Mouse (Mus musculus): ENCODE data around the gene Ostn.
A peak's percentile ranks its signal among the peaks of the same experiment; 100 is the strongest.
"Not testable (repeated sequence)": the region's sequence is repeated elsewhere in the genome, so short reads cannot be mapped to it uniquely, and the experiment has no call there.

Ostn gene

GRCm38 (mm10) chr16:27307189-27307588, at the start of gene Ostn:
Gene Ostn, plus strand, starts transcription at chr16:27307489.
- not testable (repeated sequence) for DNase-seq

- no peak for DNase-seq
These were observed 38.5 kb upstream of the Ostn start for GRCm38 (mm10) chr16:27268748-27269147.

DNA sequence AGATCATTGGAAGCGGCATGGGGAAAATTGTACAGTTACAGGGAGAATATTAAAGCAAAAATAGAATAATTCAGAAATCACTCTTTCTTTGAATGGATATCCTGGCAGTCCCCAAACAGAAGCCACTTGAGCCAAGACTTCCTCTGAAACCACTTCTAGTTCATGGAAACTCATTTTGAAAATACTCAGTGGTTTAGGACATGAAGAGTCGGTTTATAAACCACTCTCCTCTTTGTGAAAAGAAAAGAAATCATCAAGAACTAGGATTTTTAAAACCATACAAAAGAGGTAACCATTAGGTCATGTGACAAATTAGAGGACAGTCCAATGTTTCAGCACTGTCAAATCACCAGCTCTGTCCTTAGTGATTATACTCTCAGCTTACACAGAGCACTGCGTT, 19.9 kb upstream of the Ostn start:
- DNase-seq, result no peak

- DNase-seq, result no peak
These were observed 10.8 kb upstream of the Ostn start for GRCm38 (mm10) chr16:27296508-27296907.

- no peak for DNase-seq
These were observed 10.4 kb upstream of the Ostn start for GRCm38 (mm10) chr16:27296929-27297328.

DNA sequence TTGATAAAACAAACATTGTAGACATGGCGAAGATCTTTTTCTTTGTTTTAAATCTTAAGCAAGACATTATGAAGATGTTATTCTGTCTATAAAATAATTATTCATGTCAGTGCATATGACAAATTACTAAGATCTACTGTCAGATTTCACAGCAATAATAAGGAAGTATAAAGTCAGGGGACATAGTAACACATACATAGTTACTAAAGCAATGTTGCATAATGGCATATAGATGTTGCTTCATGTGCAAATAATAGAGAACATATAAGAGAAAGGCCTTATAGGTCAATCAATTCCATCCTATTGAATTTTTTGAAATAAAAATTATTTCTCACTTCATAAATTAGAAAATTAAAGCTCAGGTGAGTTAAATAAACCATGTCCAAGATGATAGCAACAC, 11.8 kb downstream of the Ostn start:
- DNase-seq, result no peak

GRCm38 (mm10) chr16:27322047-27322446, 14.8 kb downstream of the Ostn start:
- DNase-seq, result no peak

- peak; percentile 5 to 11 for DNase-seq
These were observed 19.2 kb downstream of the Ostn start for GRCm38 (mm10) chr16:27326463-27326862.

- DNase-seq, result no peak
These were observed 40.2 kb downstream of the Ostn start for GRCm38 (mm10) chr16:27347521-27347920.

DNA sequence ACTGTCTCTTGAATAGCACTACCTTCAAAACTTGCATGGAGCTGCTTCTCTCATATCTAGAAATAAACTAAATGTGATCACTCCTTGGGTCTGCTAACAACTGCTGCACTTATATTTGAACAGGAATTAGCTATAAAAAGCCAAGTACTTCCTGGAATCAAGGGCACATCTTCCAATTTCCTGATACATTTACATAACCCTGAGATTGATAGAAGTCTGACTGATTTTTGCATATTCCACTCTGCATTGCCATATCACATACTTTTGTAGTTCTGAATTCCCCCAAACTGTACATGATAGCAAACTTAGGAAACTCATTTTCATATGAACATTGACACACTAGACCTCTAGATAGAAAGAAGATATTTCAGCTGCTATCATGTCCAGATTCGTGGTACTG, 41.1 kb downstream of the Ostn start:
- no peak for DNase-seq

GRCm38 (mm10) chr16:27349235-27349634, 41.9 kb downstream of the Ostn start:
- DNase-seq, result peak; percentile 33 to 42

- DNase-seq, result no peak
These were observed 42.7 kb downstream of the Ostn start for GRCm38 (mm10) chr16:27349878-27350532.

- peak; percentile 24 to 30 for DNase-seq
These were observed 47.2 kb downstream of the Ostn start for GRCm38 (mm10) chr16:27354464-27354863.

DNA sequence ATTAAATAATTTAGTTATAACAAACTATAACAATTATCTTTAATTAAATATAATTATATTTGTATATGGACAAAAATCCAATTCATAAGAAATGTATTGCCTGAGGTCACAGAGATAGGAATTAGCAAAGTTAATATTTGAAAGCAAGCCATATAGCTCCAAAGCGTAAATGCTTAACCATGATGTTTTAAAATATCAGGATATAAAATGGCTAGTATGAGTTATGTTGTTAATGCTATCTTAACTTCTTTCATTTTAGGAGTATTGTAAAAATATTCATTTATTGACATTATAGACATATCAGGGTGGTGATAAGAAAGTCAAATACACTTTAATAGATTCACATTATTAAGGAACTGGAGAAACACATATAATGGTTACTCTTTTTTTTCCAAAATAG, 52.8 kb downstream of the Ostn start:
- no peak for DNase-seq

GRCm38 (mm10) chr16:27370191-27370590, 62.9 kb downstream of the Ostn start, which contains the start of gene Uts2b:
Gene Uts2b, minus strand, starts transcription at chr16:27370239.
- DNase-seq, result no peak

DNA sequence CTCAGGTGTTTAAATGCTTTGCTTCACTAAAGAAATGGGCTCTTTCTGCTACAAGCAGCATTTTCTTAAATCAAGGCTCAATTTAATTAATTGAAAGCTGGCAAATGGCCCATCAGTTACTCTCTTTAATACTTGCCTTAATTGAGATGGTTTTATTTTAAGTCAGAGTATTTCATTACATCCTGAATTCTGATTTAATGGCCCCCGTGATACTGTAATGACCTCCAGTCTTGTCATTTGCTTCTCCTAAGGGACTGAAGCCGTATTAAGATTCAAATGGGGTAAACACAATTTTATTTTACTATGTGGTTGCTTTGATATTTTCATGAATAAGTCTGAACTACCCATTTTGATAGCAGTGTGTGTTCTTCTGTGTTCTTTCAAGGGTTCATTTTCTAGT, 63.4 kb downstream of the Ostn start:
- DNase-seq, result no peak

- no peak for DNase-seq
These were observed 66.8 kb downstream of the Ostn start for GRCm38 (mm10) chr16:27374139-27374538.

DNA sequence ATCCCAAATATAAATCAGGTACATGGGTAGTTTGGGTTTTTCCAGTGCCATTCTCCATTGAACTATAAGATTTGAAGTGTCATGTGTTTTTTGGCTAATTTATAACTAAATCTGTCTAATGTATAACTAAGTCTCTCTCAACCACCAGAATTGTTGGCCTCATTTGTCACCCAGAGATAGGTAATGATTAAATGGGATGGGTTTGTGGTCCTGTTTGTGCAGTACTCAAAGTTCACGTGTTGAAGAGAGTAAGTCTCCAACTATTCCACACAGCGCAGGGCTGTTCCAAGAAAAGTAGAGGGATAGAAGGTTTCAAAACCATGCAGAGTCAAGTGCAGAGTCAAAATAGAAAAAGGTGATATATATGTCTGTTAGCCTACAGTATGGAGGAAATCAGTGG, 68.0 kb downstream of the Ostn start:
- no peak for DNase-seq

- no peak for DNase-seq
These were observed 69.3 kb downstream of the Ostn start for GRCm38 (mm10) chr16:27376556-27376955.

GRCm38 (mm10) chr16:27382217-27382616, 74.9 kb downstream of the Ostn start:
- DNase-seq, result no peak

DNA sequence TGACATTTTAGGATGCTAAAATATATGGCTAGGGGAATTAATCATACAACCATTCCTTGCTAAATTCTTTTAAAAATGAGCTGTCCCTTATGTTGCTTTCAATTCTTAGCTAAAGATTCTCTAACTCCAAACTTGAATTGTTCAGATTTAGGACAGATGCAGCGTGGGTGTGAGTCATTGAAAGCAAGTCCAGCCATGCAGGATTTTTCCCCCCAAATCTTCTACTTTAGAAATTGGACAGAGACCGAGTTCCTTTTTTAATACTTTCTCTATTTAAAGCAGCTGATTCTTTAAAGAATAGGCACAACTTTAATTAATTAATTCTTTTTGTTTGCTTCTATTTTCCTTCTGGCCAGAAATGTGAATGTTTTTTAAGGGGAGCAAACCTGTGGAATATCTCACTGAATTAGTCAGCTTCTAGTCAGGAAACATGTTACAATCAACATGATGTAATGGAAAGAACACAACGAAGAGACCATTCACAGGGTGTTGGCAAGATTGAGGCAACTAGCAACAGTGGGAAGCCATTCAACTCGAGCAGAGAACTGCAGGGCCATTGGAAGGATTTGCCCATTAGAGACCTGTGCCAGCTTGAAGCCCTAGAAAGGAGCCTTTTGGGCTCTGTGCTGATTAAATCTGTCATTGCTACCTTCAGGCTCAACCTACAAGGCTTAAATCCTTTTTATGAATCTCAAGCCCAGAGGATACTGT, 77.8 kb downstream of the Ostn start:
- no peak for DNase-seq

- DNase-seq, result no peak
These were observed 78.4 kb downstream of the Ostn start for GRCm38 (mm10) chr16:27385649-27386048.

DNA sequence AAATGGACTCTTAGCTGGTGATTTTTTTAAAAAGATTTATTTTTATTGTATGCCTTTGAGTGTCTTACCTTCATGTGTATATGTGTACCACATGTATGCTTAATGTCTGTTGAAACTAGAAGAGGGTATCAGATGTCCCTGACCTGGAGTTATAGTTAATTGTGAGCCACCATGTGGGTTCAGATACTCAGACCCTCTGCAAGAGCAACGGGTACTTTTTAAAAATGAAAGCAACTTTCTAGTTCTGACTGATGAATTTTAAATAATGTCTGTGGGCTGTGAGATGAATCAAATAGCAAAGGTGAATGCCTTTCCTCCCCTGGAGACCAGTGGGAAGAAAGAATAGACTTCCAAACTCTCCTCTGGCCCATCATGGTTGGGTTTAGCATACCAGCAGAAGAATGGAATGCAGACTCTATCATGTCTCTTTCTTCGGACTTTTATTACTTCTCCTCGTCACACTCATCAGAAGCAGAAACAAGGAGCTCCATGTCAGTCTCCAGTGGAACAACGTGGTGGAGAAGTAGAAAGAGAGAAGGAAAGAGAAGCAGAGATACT, 79.6 kb downstream of the Ostn start:
- DNase-seq, result peak in 1 of 2 experiments; percentile 29

Data from B cell, adult 2 months (primary cell).